In the genomic region with DNA sequence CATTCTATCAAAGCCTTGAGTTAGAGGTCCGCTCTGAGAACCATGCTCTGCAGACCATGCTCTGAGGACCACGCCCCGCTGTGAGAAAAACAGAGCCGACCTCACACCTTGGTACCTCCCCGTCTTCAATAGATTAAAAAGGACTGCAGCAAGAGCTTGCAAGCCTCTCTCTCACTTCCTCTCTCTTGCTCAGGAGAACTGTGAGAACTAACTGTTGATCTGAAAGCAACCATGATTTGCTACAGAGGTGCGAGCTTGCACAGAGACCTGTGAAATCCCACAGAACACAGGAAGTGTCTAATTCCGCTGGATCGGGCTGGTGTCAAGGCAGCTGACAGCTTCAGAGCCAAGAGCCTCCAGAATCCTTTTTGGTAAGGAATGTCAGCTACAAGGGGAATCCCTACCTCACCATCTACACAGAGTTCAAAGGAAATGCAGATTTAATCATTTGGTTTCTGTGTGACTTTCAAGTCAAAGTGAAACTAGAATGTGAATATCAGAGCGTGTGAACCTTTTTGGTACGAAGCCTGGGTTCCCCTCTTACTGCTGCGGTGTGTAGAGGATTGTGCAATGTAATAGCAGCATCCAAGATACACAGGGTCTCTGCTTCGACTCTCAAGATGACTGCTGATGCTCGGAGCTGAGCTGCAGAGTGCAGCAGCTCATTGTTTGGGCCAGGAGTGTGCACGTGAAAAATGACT, we compare ENCODE assay signal across 8 mouse cellular contexts.
DNase-seq lines count a peak whose midpoint lies in the region; ATAC-seq and TF ChIP-seq lines count a peak whose summit lies in the region.

No protein-coding gene starts in this region.

- peaks cover 0 to 5% of the 10 kb centered on the region in 2 experiments; a peak in 3 of 4 replicates for H3K4me1 ChIP-seq in heart, embryonic 14.5 days (ENCODE audit: control insufficient read depth in 2 of 2, insufficient read depth in 2 of 2, low read length in 2 of 2)
- peaks cover 16% of the 10 kb centered on the region for H3K4me1 ChIP-seq in midbrain, embryonic 13.5 days (replicated peaks)

- peak overlapping the region; percentile 44 for H3K4me2 ChIP-seq in heart, embryonic 14.5 days (ENCODE audit: low read length)
- no peak overlapping the region for H3K4me2 ChIP-seq in midbrain, embryonic 13.5 days (replicated peaks)

- H3K27ac ChIP-seq in left cerebral cortex, adult 2 months: no peak overlapping the region
- no peak overlapping the region for H3K27ac ChIP-seq in heart, embryonic 14.5 days (replicated peaks in 1 of 2; ENCODE audit: control insufficient read depth in 1 of 2, insufficient read depth in 1 of 2, low read depth in 2 of 2, low read length in 2 of 2)
- H3K27ac ChIP-seq in midbrain, embryonic 13.5 days: no peak overlapping the region

- no peaks in the 10 kb centered on the region for H3K36me3 ChIP-seq in heart, embryonic 14.5 days (ENCODE audit: control insufficient read depth, insufficient read depth, low read length)
- H3K36me3 ChIP-seq in midbrain, embryonic 13.5 days: no peaks in the 10 kb centered on the region

- 0 out of 2 replicates have a peak overlapping the region, but pooled peaks have one; percentile 21 for H3K9ac ChIP-seq in heart, embryonic 14.5 days (ENCODE audit: low read length)
- no peak overlapping the region for H3K9ac ChIP-seq in midbrain, embryonic 13.5 days (replicated peaks)

- H3K9me3 ChIP-seq in heart, embryonic 14.5 days (ENCODE audit: control insufficient read depth, low read length): no peaks in the 10 kb centered on the region
- H3K9me3 ChIP-seq in midbrain, embryonic 13.5 days: no peaks in the 10 kb centered on the region

- no peak for TF ChIP-seq CTCF in left cerebral cortex, adult 2 months (IDR thresholded peaks at IDR 0.05)

- intact Hi-C loops in left cerebral cortex, adult 2 months (cut with DNase I): no loop called here
- intact Hi-C loops in left cerebral cortex, postnatal 14 days (cut with DNase I): no loop called here

- WGBS in heart, embryonic 14.5 days: 50% methylated on average over 14 of the region's 14 CpGs
- WGBS in midbrain, embryonic 13.5 days: 87% methylated on average over 14 of the region's 14 CpGs

- no peaks in the 10 kb centered on the region for H3K27me3 ChIP-seq in heart, embryonic 14.5 days (ENCODE audit: control insufficient read depth, insufficient read depth, low read length)
- no peaks in the 10 kb centered on the region for H3K27me3 ChIP-seq in midbrain, embryonic 13.5 days

- H3K4me3 ChIP-seq in left cerebral cortex, adult 2 months: peak overlapping the region; percentile 23
- H3K4me3 ChIP-seq in heart, embryonic 14.5 days (ENCODE audit: control insufficient read depth in 1 of 2, insufficient read depth in 1 of 2, low read depth in 1 of 2, low read length in 2 of 2): no peak overlapping the region
- no peak overlapping the region for H3K4me3 ChIP-seq in midbrain, embryonic 13.5 days (replicated peaks)

- DNase-seq in left cerebral cortex, adult 2 months (ENCODE audit: extremely low spot score in 1 of 2, low spot score in 2 of 2): no peak
- no peak for DNase-seq in left cerebral cortex, postnatal 14 days (ENCODE audit: low spot score in 2 of 2)
- DNase-seq in lung, postnatal 36 days: peak; percentile 66
- peak; percentile 77 for DNase-seq in thymus, postnatal 25 days
- no peak for DNase-seq in adipocyte (ENCODE audit: low spot score)
- no peak for DNase-seq in testis, postnatal 10 days (ENCODE audit: low spot score)

- no peak for ATAC-seq in heart, embryonic 14.5 days (ENCODE audit: insufficient number of reproducible peaks, insufficient read depth, low FRiP score, low read depth)
- ATAC-seq in midbrain, embryonic 13.5 days: no peak

Comparison
In these comparisons a context has a peak if more than half of its experiments do, and no peak if none do; other contexts are left out.
1. DNase-seq: peak in lung, postnatal 36 days (single experiment) and thymus, postnatal 25 days (single experiment); none in left cerebral cortex, adult 2 months (0 of 2), left cerebral cortex, postnatal 14 days (0 of 2), adipocyte (single experiment) and testis, postnatal 10 days (single experiment).